Mouse (Mus musculus) embryonic facial prominence, embryonic 14.5 days (tissue): ENCODE measurements around the gene Dcun1d4. TPM values are rescaled to one million over a fixed set of nuclear protein-coding genes. Genes with fewer than 3 reads are reported as not detected.

ENCODE experiments used
- ATAC-seq: fragments of 200-750 bp; cut with Nextera tagmentation; 2 replicates; pipeline ENCODE4 v1.8.0; 2017; ENCODE audit warnings: low read depth, moderate number of reproducible peaks, moderate TSS enrichment
- DNase-seq: peaks from one replicate; pipeline ENCODE4 v3.0.0-alpha.2; 2015; ENCODE audit warnings: low spot score
- H3K27ac ChIP-seq: fragments of 300-500 bp; sonication (generic); replicated peaks from 2 replicates; pipeline ENCODE4 v1.5.1; 2014; ENCODE audit warnings: low read depth, mild to moderate bottlenecking, low read length, moderate library complexity
- H3K27me3 ChIP-seq: fragments of 300-500 bp; sonication (generic); replicated peaks from 2 replicates; pipeline ENCODE4 v1.6.1; 2014; ENCODE audit warnings: low read length; ENCODE audit not compliant: control insufficient read depth, insufficient read depth
- H3K36me3 ChIP-seq: fragments of 300-500 bp; sonication (generic); 2 replicates; pipeline ENCODE4 v1.6.1; 2014; ENCODE audit warnings: low read length, mixed read lengths; ENCODE audit not compliant: control insufficient read depth, insufficient read depth
- H3K4me1 ChIP-seq: fragments of 300-500 bp; sonication (generic); 2 replicates; pipeline ENCODE4 v1.6.1; 2014; ENCODE audit warnings: antibody characterized with exemption, low read length; ENCODE audit not compliant: control insufficient read depth, insufficient read depth
- H3K4me2 ChIP-seq: fragments of 300-500 bp; sonication (generic); 2 replicates; pipeline ENCODE4 v1.6.1; 2014; ENCODE audit warnings: low read depth, mild to moderate bottlenecking, low read length, moderate library complexity, mixed read lengths
- H3K4me3 ChIP-seq: fragments of 300-500 bp; sonication (generic); 2 replicates; pipeline ENCODE4 v1.5.1; 2014; ENCODE audit warnings: low read depth, mild to moderate bottlenecking, low read length
- H3K9ac ChIP-seq: fragments of 300-500 bp; sonication (generic); 2 replicates; pipeline ENCODE4 v1.6.1; 2014; ENCODE audit warnings: low read depth, mild to moderate bottlenecking, low read length, moderate library complexity, mixed read lengths
- H3K9me3 ChIP-seq: fragments of 300-500 bp; sonication (generic); 2 replicates; pipeline ENCODE4 v1.6.1; 2016; ENCODE audit warnings: low read length; ENCODE audit not compliant: control insufficient read depth
- WGBS: fragments of 180-500 bp; shearing (Covaris S2); extraction: QIAGEN DNeasy Blood & Tissue Kit; methylation state at CpG from one replicate; pipeline ENCODE4 v1.1.7; 2014; 5-methylcytosine and 5-hydroxymethylcytosine counted together
- polyA plus RNA-seq: library from polyadenylated mRNA; unstranded; fragments of >200 nt; fragmentation: Nextera tagmentation; extraction: Ambion mirVana; gene quantifications from 2 replicates; pipeline ENCODE4 v1.2.1, GENCODE M21; 2014

Gene Dcun1d4
- polyA plus RNA-seq, 1 experiment from 2014 or later = 26.4 TPM

- WGBS = 97% methylated on average over 1 of the region's 1 CpGs
- Histone ChIP-seq H3K36me3 (peaks cover 26% of the 10 kb centered on the region), H3K4me2 (no peak overlapping the region), H3K4me1 (no peaks in the 10 kb centered on the region), H3K27me3 (no peaks in the 10 kb centered on the region), H3K27ac (no peak overlapping the region), H3K9me3 (no peaks in the 10 kb centered on the region), H3K4me3 (no peak overlapping the region), H3K9ac (no peak overlapping the region)
- DNase-seq (no peak), ATAC-seq (no peak)
These were observed 31.4 kb downstream of the Dcun1d4 start for GRCm38 (mm10) chr5:73512241-73512640.

- Histone ChIP-seq H3K27me3 (no peaks in the 10 kb centered on the region), H3K27ac (no peak overlapping the region), H3K9ac (no peak overlapping the region), H3K4me1 (no peaks in the 10 kb centered on the region), H3K4me2 (no peak overlapping the region), H3K4me3 (no peak overlapping the region), H3K9me3 (no peaks in the 10 kb centered on the region), H3K36me3 (peaks cover 30% of the 10 kb centered on the region)
- DNase-seq = no peak
- WGBS = 82% methylated on average over 9 of the region's 9 CpGs
- ATAC-seq = no peak
These were observed 31.9 kb downstream of the Dcun1d4 start for GRCm38 (mm10) chr5:73512661-73513060.

GRCm38 (mm10) chr5:73514202-73514601 lies 33.4 kb downstream of the Dcun1d4 start:
- Histone ChIP-seq H3K9ac (no peak overlapping the region), H3K4me3 (no peak overlapping the region), H3K36me3 (peaks cover 35% of the 10 kb centered on the region), H3K27me3 (no peaks in the 10 kb centered on the region), H3K4me1 (no peaks in the 10 kb centered on the region), H3K4me2 (no peak overlapping the region), H3K27ac (no peak overlapping the region), H3K9me3 (no peaks in the 10 kb centered on the region)
- no peak for DNase-seq
- 91% methylated on average over 2 of the region's 2 CpGs for WGBS
- no peak for ATAC-seq

- Histone ChIP-seq H3K9me3 (no peaks in the 10 kb centered on the region), H3K4me2 (no peak overlapping the region), H3K27me3 (no peaks in the 10 kb centered on the region), H3K4me1 (no peaks in the 10 kb centered on the region), H3K27ac (no peak overlapping the region), H3K9ac (no peak overlapping the region), H3K4me3 (no peak overlapping the region), H3K36me3 (peaks cover 43% of the 10 kb centered on the region)
- DNase-seq (no peak), ATAC-seq (no peak)
- 90% methylated on average over 5 of the region's 5 CpGs for WGBS
These were observed 36.5 kb downstream of the Dcun1d4 start for GRCm38 (mm10) chr5:73517299-73517698.

- Histone ChIP-seq H3K4me1 (no peaks in the 10 kb centered on the region), H3K9ac (no peak overlapping the region), H3K27me3 (no peaks in the 10 kb centered on the region), H3K27ac (no peak overlapping the region), H3K4me3 (no peak overlapping the region), H3K9me3 (no peaks in the 10 kb centered on the region), H3K4me2 (no peak overlapping the region), H3K36me3 (peaks cover 47% of the 10 kb centered on the region)
- no peak for DNase-seq
- no peak for ATAC-seq
- WGBS = 93% methylated on average over 8 of the region's 8 CpGs
These were observed 37.8 kb downstream of the Dcun1d4 start for GRCm38 (mm10) chr5:73518424-73519211.

- H3K27me3 ChIP-seq = no peaks in the 10 kb centered on the region
- no peaks in the 10 kb centered on the region for H3K4me1 ChIP-seq
- no peak overlapping the region for H3K27ac ChIP-seq
- no peak for ATAC-seq
- H3K9ac ChIP-seq = no peak overlapping the region
- H3K9me3 ChIP-seq = no peaks in the 10 kb centered on the region
- H3K36me3 ChIP-seq = peaks cover 61% of the 10 kb centered on the region
- H3K4me2 ChIP-seq = no peak overlapping the region
- no peak overlapping the region for H3K4me3 ChIP-seq
- WGBS = 69% methylated on average over 4 of the region's 4 CpGs
- DNase-seq = no peak
These were observed 40.0 kb downstream of the Dcun1d4 start for GRCm38 (mm10) chr5:73520787-73521186.

GRCm38 (mm10) chr5:73523227-73523626 lies 42.4 kb downstream of the Dcun1d4 start:
- Histone ChIP-seq H3K9me3 (no peaks in the 10 kb centered on the region), H3K9ac (no peak overlapping the region), H3K36me3 (peaks cover 59% of the 10 kb centered on the region), H3K27ac (no peak overlapping the region), H3K4me3 (no peak overlapping the region), H3K4me2 (no peak overlapping the region), H3K4me1 (no peaks in the 10 kb centered on the region), H3K27me3 (no peaks in the 10 kb centered on the region)
- ATAC-seq (no peak), DNase-seq (no peak)
- WGBS = 84% methylated on average over 10 of the region's 10 CpGs

GRCm38 (mm10) chr5:73524300-73525000 lies 43.6 kb downstream of the Dcun1d4 start:
- Histone ChIP-seq H3K4me1 (no peaks in the 10 kb centered on the region), H3K27ac (no peak overlapping the region), H3K4me3 (no peak overlapping the region), H3K4me2 (no peak overlapping the region), H3K9me3 (no peaks in the 10 kb centered on the region), H3K36me3 (peaks cover 64% of the 10 kb centered on the region), H3K9ac (no peak overlapping the region), H3K27me3 (no peaks in the 10 kb centered on the region)
- ATAC-seq (no peak), DNase-seq (no peak)
- WGBS = 76% methylated on average over 4 of the region's 4 CpGs
